Mouse (Mus musculus) neural tube, embryonic 12.5 days (tissue): Measurements from ENCODE around the gene Tex261. TPM values are rescaled to one million over a fixed set of nuclear protein-coding genes. Genes with fewer than 3 reads are reported as not detected.

Source experiments
- ATAC-seq: fragments of 200-750 bp; cut with Nextera tagmentation; 2 replicates; pipeline ENCODE4 v1.8.0; 2017; ENCODE audit warnings: low read depth, mild to moderate bottlenecking, moderate TSS enrichment, moderate library complexity; ENCODE audit not compliant: low FRiP score
- H3K27ac ChIP-seq: fragments of 300-500 bp; sonication (generic); 2 replicates; pipeline ENCODE4 v1.5.1; 2016
- H3K27me3 ChIP-seq: fragments of 300-500 bp; sonication (generic); replicated peaks from 2 replicates; pipeline ENCODE4 v1.6.1; 2016; ENCODE audit warnings: mild to moderate bottlenecking
- H3K36me3 ChIP-seq: fragments of 300-500 bp; sonication (generic); 2 replicates; pipeline ENCODE4 v1.6.1; 2016; ENCODE audit warnings: mild to moderate bottlenecking
- H3K4me1 ChIP-seq: fragments of 300-500 bp; sonication (generic); 2 replicates; pipeline ENCODE4 v1.6.1; 2016
- H3K4me2 ChIP-seq: fragments of 300-500 bp; sonication (generic); replicated peaks from 2 replicates; pipeline ENCODE4 v1.6.1; 2016; ENCODE audit warnings: mild to moderate bottlenecking
- H3K4me3 ChIP-seq: fragments of 300-500 bp; sonication (generic); 2 replicates; pipeline ENCODE4 v1.5.1; 2016
- H3K9ac ChIP-seq: fragments of 300-500 bp; sonication (generic); 2 replicates; pipeline ENCODE4 v1.6.1; 2016; ENCODE audit warnings: mild to moderate bottlenecking
- H3K9me3 ChIP-seq: fragments of 300-500 bp; sonication (generic); 2 replicates; pipeline ENCODE4 v1.6.1; 2016; ENCODE audit warnings: mild to moderate bottlenecking
- WGBS: fragments of 180-500 bp; shearing (Covaris S2); methylation state at CpG from one replicate; pipeline ENCODE4 v1.1.7; 2016; 5-methylcytosine and 5-hydroxymethylcytosine counted together
- polyA plus RNA-seq: library from polyadenylated mRNA; unstranded; fragments of >200 nt; fragmentation: Nextera tagmentation; extraction: Ambion mirVana; gene quantifications from 2 replicates; pipeline ENCODE4 v1.2.1, GENCODE M21; 2016

Tex261 gene
- polyA plus RNA-seq, 1 experiment from 2014 or later, result 71.6 TPM

DNA sequence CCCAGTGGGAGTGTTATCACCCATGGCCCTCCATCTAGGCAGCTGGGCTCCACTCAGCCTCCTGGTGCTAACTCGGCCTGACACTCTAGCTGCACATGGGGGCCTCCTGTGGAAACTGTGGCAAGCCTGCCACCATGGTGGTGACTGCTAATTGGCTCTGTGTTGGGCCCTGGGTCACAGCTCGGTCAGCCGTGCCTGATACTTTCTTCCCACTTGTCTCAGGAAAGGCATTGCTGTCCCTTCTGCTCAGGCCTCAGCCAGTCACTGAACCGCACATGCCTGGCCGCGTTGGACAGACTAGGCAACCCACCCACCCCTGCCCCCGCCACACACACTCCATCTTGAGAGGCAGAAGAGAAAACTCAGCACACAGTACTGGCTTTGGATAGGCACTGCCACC lies 12.9 kb upstream of the Tex261 start:
- H3K4me1 ChIP-seq, result peaks cover 12% of the 10 kb centered on the region
- H3K27ac ChIP-seq, result no peak overlapping the region
- H3K9ac ChIP-seq, result no peak overlapping the region

DNA sequence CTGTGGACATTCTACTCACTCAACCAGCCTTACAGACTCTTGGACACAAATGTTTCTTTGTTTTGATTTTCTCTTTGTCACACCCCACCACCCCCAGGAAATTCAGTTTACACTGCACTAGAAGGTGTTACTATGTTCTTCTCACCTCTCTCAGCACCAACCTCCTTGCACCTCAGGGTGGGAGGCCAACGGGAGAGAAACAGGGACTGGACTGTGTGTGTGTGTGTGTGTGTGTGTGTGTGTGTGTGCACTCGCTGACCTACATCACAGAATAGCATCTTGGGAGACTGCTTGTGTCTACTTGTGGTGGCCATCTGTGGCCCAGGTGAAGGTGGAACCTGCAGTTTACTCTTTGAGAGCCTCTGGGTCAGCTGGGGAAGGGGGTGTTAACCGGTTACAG lies 10.8 kb upstream of the Tex261 start:
- Histone ChIP-seq H3K4me3 (no peak overlapping the region), H3K4me2 (no peak overlapping the region), H3K27me3 (no peaks in the 10 kb centered on the region), H3K4me1 (peaks cover 12% of the 10 kb centered on the region), H3K27ac (no peak overlapping the region), H3K36me3 (no peaks in the 10 kb centered on the region), H3K9me3 (no peaks in the 10 kb centered on the region), H3K9ac (no peak overlapping the region)
- 76% methylated on average over 3 of the region's 3 CpGs for WGBS
- ATAC-seq, result no peak

More for the DNA sequence above, 12.9 kb upstream of the Tex261 start:
- peak; percentile 71; the same call in 1 of the 2 replicates for ATAC-seq
- H3K4me2 ChIP-seq, result no peak overlapping the region
- H3K36me3 ChIP-seq, result no peaks in the 10 kb centered on the region
- no peaks in the 10 kb centered on the region for H3K9me3 ChIP-seq
- WGBS, result 38% methylated on average over 7 of the region's 7 CpGs
- H3K27me3 ChIP-seq, result no peaks in the 10 kb centered on the region
- H3K4me3 ChIP-seq, result no peak overlapping the region

DNA sequence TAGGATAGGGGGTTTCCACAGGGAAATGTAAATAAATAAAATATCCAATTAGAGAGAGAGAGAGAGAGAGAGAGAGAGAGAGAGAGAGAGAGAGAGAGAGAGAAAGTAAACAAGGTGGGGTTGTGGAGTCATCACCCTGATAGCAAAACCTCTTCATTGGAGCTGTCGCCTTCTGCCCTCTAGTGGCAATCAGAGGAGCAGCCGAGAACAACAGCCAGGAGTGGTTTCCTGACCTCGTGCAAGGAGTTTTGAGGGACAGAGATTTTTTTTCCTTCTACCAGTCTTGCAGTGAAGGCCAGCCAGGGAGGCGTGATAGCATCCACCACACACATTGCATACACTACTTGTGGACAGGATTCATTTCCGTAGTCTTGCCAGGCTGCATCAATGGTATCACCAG lies 3.4 kb upstream of the Tex261 start:
- H3K9ac ChIP-seq, result no peak overlapping the region
- H3K27ac ChIP-seq, result no peak overlapping the region
- H3K4me1 ChIP-seq, result peaks cover 12% of the 10 kb centered on the region
- no peaks in the 10 kb centered on the region for H3K9me3 ChIP-seq
- no peak overlapping the region for H3K4me2 ChIP-seq
- ATAC-seq, result no peak
- H3K36me3 ChIP-seq, result no peaks in the 10 kb centered on the region
- WGBS, result 8% methylated on average over 5 of the region's 5 CpGs
- H3K4me3 ChIP-seq, result no peak overlapping the region
- no peaks in the 10 kb centered on the region for H3K27me3 ChIP-seq

DNA sequence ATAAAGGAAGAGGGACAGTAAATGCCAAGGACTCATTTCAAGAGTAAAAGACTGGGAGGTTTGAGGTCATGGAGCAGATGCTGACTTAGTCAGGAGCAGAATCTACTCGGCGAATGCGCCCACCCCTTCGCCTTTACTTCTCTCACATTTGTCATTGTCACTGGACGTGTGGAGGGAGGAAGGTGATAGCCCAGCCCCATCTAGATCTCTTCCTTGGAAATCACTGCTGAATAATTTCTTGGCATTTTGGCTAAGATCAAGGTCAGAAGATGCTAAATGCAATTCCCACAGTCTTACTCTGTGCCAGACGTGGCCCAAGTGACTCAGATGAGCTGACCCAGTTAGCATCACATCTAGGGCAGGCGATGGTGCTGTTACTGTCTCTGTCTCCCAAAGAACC lies 2.7 kb upstream of the Tex261 start:
- ATAC-seq, result no peak
- Histone ChIP-seq H3K36me3 (peaks cover 2% of the 10 kb centered on the region; the same call in 1 of the 2 replicates), H3K4me2 (no peak overlapping the region), H3K27me3 (no peaks in the 10 kb centered on the region), H3K4me1 (peaks cover 19% of the 10 kb centered on the region), H3K27ac (no peak overlapping the region), H3K9ac (no peak overlapping the region), H3K9me3 (no peaks in the 10 kb centered on the region), H3K4me3 (no peak overlapping the region)
- 83% methylated on average over 7 of the region's 7 CpGs for WGBS

DNA sequence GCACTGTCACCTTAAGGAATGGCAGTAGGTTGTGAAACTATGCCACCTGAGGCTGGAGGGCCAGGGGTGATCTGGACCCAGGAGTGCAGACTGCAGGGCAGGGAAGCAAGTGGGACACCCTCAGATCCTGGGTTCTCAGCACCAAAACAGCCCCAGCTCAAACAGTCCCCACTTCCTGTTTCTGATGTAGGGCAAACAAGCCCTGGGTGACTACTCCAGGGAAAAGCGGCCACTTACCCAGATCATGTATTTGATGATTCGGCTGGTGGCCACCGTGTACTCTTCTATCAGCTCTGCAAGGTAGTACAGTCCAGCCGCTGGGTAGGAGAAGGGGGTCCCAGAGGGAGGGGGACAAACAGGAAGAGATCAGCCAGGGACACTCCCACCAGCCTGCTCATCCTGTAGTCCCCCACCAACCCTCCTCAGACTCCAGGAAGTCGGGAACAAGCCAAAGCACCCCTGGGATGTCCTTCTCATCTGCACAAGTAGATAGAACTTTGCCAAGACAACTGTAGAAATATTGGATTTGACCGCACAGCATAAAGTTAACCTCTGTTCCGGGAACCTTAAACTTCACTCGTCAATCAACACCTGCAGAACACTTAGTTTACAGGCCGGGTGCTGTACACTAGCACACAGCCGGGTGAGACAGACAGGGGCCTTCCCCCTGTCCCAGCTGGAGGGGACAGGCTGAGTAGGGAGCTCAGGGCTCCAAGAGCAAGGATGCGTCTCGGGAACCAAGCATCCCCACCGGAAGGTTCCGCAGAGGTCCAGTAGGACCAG lies 641 bp downstream of the Tex261 start:
- H3K36me3 ChIP-seq, result peaks cover 29% of the 10 kb centered on the region
- ATAC-seq, result peak; percentile 64
- no peak overlapping the region for H3K27ac ChIP-seq
- peak overlapping the region; percentile 89 for H3K4me2 ChIP-seq
- H3K4me3 ChIP-seq, result peak overlapping the region; percentile 80
- H3K27me3 ChIP-seq, result no peaks in the 10 kb centered on the region
- H3K4me1 ChIP-seq, result peaks cover 19% of the 10 kb centered on the region
- no peaks in the 10 kb centered on the region for H3K9me3 ChIP-seq
- H3K9ac ChIP-seq, result peak overlapping the region; percentile 90
- WGBS, result 3% methylated on average over 14 of the region's 14 CpGs

DNA sequence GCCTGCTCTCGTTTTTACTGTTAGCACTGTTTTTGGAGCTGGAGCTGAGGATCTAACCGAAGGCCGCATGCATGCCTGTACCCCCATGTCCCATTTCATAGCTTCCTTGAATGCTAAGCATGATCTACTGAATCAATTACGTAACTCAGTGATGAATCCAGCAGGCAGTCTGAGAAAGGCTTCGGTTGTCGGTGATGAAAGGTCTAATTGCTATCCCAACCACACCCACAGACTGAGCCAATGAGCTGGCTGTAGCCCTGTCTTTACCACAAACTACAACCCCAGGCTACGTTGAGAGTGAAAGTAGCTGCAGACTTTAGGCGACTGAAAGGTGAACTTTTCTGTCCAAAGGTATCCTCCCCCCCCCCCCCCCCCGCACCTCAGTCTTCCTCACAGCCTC lies 1.5 kb downstream of the Tex261 start:
- H3K4me2 ChIP-seq, result peak overlapping the region; percentile 89

DNA sequence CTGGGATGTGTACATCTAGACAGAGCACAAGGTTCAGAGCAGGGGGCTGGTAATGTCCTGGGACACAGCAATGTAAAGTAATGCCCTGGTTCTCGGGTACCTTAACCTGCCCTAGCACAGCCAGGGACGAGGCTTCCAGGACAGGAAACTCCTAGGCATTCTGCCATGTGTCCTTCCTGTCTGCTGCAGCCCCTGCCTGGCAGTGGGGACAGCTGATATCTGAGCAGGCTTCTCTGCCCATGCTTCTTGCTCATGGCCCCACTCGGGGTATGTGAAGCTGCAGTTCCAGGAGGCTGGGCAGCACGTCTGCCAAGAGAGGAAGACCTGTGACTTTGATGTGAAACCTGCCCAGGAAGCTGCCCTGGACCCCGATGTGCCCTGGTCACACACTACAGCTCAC lies 7.1 kb downstream of the Tex261 start:
- no peak overlapping the region for H3K4me2 ChIP-seq
- no peak overlapping the region for H3K4me3 ChIP-seq
- H3K9me3 ChIP-seq, result no peaks in the 10 kb centered on the region
- H3K4me1 ChIP-seq, result peaks cover 2% of the 10 kb centered on the region; the same call in 1 of the 2 replicates
- no peak overlapping the region for H3K27ac ChIP-seq
- H3K27me3 ChIP-seq, result peaks cover 11% of the 10 kb centered on the region
- WGBS, result 89% methylated on average over 5 of the region's 5 CpGs
- H3K36me3 ChIP-seq, result peaks cover 42% of the 10 kb centered on the region
- H3K9ac ChIP-seq, result no peak overlapping the region
- ATAC-seq, result no peak

More for the DNA sequence above, 1.5 kb downstream of the Tex261 start:
- Histone ChIP-seq H3K9ac (peak overlapping the region; percentile 90; the same call in 1 of the 2 replicates), H3K36me3 (peaks cover 36% of the 10 kb centered on the region), H3K9me3 (no peaks in the 10 kb centered on the region), H3K4me3 (peak overlapping the region; percentile 80; the same call in 1 of the 2 replicates), H3K4me1 (peaks cover 19% of the 10 kb centered on the region), H3K27ac (no peak overlapping the region), H3K27me3 (no peaks in the 10 kb centered on the region)
- WGBS, result 53% methylated on average over 9 of the region's 9 CpGs
- no peak for ATAC-seq

DNA sequence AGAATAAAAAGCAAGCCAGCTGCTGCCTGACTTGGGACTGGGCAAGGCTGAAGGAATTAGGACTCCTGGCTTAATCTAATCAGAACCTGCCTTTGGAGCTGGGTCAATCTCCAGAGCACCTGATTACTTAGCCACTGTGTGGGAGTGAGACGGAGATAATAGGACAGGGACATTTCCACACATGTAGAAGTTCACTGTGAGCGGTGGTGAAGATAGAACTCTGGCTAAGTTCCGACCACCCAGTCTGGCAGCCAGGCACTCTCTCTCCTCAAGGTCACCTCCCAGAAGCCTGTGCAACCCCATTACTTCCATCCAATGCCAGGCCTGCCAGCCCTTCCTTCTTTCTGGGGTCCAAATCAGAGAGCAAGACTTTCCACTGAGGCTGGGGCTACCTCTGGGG lies 8.6 kb downstream of the Tex261 start:
- H3K4me3 ChIP-seq, result no peak overlapping the region
- no peak overlapping the region for H3K27ac ChIP-seq
- no peak overlapping the region for H3K9ac ChIP-seq
- ATAC-seq, result no peak
- H3K9me3 ChIP-seq, result no peaks in the 10 kb centered on the region
- peaks cover 8% of the 10 kb centered on the region for H3K4me1 ChIP-seq
- H3K4me2 ChIP-seq, result no peak overlapping the region
- H3K36me3 ChIP-seq, result peaks cover 31% of the 10 kb centered on the region
- H3K27me3 ChIP-seq, result peaks cover 26% of the 10 kb centered on the region
- 97% methylated on average over 3 of the region's 3 CpGs for WGBS

DNA sequence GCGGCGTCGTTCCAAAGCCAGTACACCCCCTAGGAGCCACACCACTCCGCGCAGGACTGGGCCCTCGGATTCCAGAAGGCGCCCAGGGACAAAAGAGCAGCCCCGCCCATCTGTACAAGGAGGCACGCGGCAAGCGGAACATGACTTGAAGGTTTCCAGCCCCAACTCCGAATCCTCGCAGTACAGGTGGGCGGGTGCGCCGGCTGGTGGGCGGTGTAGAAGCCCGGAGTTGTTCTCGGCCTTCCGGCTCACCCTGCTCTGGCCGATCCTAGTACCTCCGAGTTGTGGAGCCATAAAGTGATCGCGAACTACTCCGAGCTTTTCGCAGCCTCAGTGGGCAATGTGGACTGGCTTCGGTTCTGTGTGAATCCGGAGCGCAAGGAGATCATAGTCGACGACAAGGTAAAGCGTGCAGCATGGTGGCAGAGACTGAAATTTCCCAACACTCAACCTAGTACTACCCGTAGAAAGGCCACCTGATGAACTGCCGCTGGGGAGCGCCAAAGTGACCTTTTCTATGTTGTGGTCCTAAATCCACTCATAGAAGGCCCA lies 12.7 kb downstream of the Tex261 start:
- WGBS, result 1% methylated on average over 35 of the region's 35 CpGs
- H3K36me3 ChIP-seq, result no peaks in the 10 kb centered on the region
- H3K27ac ChIP-seq, result no peak overlapping the region
- H3K4me1 ChIP-seq, result peaks cover 8% of the 10 kb centered on the region
- H3K4me2 ChIP-seq, result peak overlapping the region; percentile 55
- peaks cover 57% of the 10 kb centered on the region for H3K27me3 ChIP-seq
- H3K4me3 ChIP-seq, result peak overlapping the region; percentile 26
- H3K9me3 ChIP-seq, result no peaks in the 10 kb centered on the region
- ATAC-seq, result no peak
- H3K9ac ChIP-seq, result no peak overlapping the region

DNA sequence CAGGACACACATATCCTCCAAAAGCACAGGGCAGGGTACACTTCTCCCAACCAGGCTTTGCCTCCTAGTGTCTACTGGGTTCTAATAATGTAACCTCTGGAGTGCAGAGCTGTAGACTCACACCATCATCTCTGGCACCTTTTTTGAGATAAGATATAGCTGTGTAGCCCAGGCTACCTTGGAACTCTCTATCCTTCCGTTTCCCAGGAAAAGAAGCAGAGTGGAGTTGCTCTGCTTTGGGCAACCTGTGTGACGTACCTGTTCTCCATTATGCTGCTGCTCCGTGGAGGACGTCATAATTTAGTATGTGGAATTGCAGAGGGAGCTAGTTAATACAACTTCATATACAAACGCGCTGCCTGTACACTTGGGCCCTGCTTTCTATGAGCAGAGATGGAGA lies 13.3 kb downstream of the Tex261 start, which contains the start of gene Ankrd53:
Gene Ankrd53, plus strand, starts transcription at position 301 of the 400 bp plus-strand sequence.
- Histone ChIP-seq H3K27ac (no peak within 1 kb of the TSS), H3K36me3 (no peaks in the 10 kb centered on the region), H3K27me3 (peaks cover 63% of the 10 kb centered on the region), H3K9me3 (no peaks in the 10 kb centered on the region), H3K9ac (no peak within 1 kb of the TSS), H3K4me3 (peak within 1 kb of the TSS; percentile 26), H3K4me2 (peak within 1 kb of the TSS; percentile 55), H3K4me1 (peaks cover 8% of the 10 kb centered on the region)
- ATAC-seq, result no peak
- 29% methylated on average over 6 of the region's 6 CpGs for WGBS

DNA sequence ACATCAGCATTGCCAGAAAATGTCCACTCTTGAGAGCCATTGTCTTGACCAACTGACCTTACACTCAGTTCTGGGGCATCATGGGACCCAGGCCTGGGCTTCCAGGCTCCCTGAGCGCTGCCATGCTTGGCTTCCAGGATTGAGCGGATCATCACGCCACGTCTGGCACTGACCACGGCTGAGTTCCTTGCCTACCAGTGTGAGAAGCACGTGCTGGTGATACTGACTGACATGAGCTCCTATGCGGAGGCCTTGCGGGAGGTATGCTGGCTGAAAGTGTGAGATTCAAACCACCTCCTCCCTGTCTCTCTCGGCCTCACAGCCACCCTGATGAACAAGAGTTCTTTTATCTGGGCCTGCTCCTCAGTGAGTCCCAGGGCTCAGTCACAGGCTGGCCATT lies 19.6 kb downstream of the Tex261 start:
- H3K27me3 ChIP-seq, result peaks cover 59% of the 10 kb centered on the region
- WGBS, result 75% methylated on average over 9 of the region's 9 CpGs
- no peak for ATAC-seq

DNA sequence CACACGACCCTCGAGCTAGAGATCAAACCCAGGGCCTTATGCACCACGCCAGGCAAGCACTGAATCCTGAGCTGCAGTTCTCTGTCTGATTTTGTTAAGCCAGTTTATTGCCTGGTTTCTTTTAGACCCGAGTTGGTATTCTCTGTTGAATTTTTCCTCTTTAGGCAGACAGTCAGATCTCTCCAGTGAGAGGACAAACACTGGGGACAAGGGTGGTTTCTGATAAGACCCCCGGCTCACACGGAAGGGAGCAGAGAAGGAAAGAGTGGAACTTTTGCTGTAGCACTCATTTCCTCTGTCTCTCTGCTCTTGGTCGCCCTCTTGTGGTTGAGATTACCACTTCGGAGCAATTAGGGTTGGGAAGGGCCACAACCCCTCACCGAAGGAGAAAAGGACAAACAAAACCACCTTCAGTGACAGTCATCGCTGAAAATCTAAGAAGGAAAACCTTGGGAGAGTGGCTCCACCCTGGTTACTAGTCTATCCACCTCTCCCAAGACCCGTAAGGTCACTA lies 25.4 kb downstream of the Tex261 start:
- 9% methylated on average over 11 of the region's 11 CpGs for WGBS
- Histone ChIP-seq H3K27me3 (peaks cover 19% of the 10 kb centered on the region), H3K27ac (no peak overlapping the region), H3K36me3 (no peaks in the 10 kb centered on the region), H3K4me1 (peaks cover 5% of the 10 kb centered on the region; the same call in 1 of the 2 replicates), H3K9ac (no peak overlapping the region), H3K4me3 (no peak overlapping the region), H3K9me3 (no peaks in the 10 kb centered on the region), H3K4me2 (no peak overlapping the region)
- peak; percentile 9; the same call in 1 of the 2 replicates for ATAC-seq

More for the DNA sequence above, 19.6 kb downstream of the Tex261 start:
- Histone ChIP-seq H3K4me1 (no peaks in the 10 kb centered on the region), H3K9me3 (no peaks in the 10 kb centered on the region), H3K9ac (no peak overlapping the region), H3K4me2 (no peak overlapping the region), H3K4me3 (no peak overlapping the region), H3K27ac (no peak overlapping the region), H3K36me3 (no peaks in the 10 kb centered on the region)
